Mouse (Mus musculus) ES-E14 (cell line): ENCODE measurements around the gene Apoc4. TPM values are rescaled to one million over a fixed set of nuclear protein-coding genes. Genes with fewer than 3 reads are reported as not detected.
A peak's percentile ranks its signal among the peaks of the same experiment; 100 is the strongest.

Source experiments
- DNase-seq: peaks from one replicate; pipeline ENCODE4 v3.0.0-alpha.2; 2013; ENCODE audit warnings: low read depth, low spot score
- H3K27ac ChIP-seq: 2 replicates; pipeline ENCODE4 v1.5.1; 2012; ENCODE audit warnings: low read depth, mild to moderate bottlenecking, low read length, moderate library complexity, mixed read lengths; ENCODE audit not compliant: poor library complexity, insufficient read depth, severe bottlenecking
- H3K36me3 ChIP-seq: 2 replicates; pipeline ENCODE4 v1.6.1; 2012; ENCODE audit warnings: mild to moderate bottlenecking, low read length, moderate library complexity, mixed read lengths; ENCODE audit not compliant: control insufficient read depth, poor library complexity, insufficient read depth, severe bottlenecking
- H3K4me1 ChIP-seq, 2 experiments: fragments of 150-350 bp in 1 of 2; sonication (generic) in 1 of 2; 2 replicates each; pipeline ENCODE4 v1.6.1; 2012; ENCODE audit warnings: low read length in 2 of 2, mild to moderate bottlenecking in 1 of 2, mixed read lengths in 1 of 2; ENCODE audit not compliant: control insufficient read depth in 2 of 2, insufficient read depth in 2 of 2, poor library complexity in 1 of 2
- H3K4me3 ChIP-seq, 2 experiments: fragments of 150-350 bp in 1 of 2; sonication (generic) in 1 of 2; 2 replicates each; pipeline ENCODE4 v1.5.1; 2012; ENCODE audit warnings: low read length in 2 of 2, low read depth in 1 of 2, mild to moderate bottlenecking in 1 of 2, mixed read lengths in 1 of 2; ENCODE audit not compliant: insufficient read depth in 1 of 2, poor library complexity in 1 of 2, severe bottlenecking in 1 of 2
- H3K9ac ChIP-seq: 2 replicates; pipeline ENCODE4 v1.6.1; 2012; ENCODE audit warnings: low read depth, mild to moderate bottlenecking, low read length, mixed read lengths; ENCODE audit not compliant: poor library complexity, insufficient read depth, severe bottlenecking
- H3K9me3 ChIP-seq: fragments of 150-350 bp; sonication (generic); 2 replicates; pipeline ENCODE4 v1.6.1; 2012; ENCODE audit warnings: low read depth, mild to moderate bottlenecking, low read length; ENCODE audit not compliant: control insufficient read depth, insufficient read depth
- CHD2 ChIP-seq: IDR thresholded peaks from 2 replicates; pipeline ENCODE4 v1.6.1; 2014; ENCODE audit warnings: mild to moderate bottlenecking, low read depth, low read length, inconsistent platforms
- HCFC1 ChIP-seq: IDR thresholded peaks from 2 replicates; pipeline ENCODE4 v1.6.1; 2012; ENCODE audit warnings: low read length, inconsistent platforms, borderline replicate concordance; ENCODE audit not compliant: insufficient read depth
- MAFK ChIP-seq: IDR thresholded peaks from 2 replicates; pipeline ENCODE4 v1.6.1; 2014; ENCODE audit warnings: mild to moderate bottlenecking, low read depth, low read length, inconsistent platforms; ENCODE audit not compliant: insufficient read depth
- ZC3H11A ChIP-seq: IDR thresholded peaks from 2 replicates; pipeline ENCODE4 v1.6.1; 2012; ENCODE audit warnings: low read depth, mild to moderate bottlenecking, inconsistent platforms, low read length, borderline replicate concordance
- ZNF384 ChIP-seq: IDR thresholded peaks from 2 replicates; pipeline ENCODE4 v1.6.1; 2012; ENCODE audit warnings: low read depth, low read length, inconsistent platforms
- in situ Hi-C, 2 experiments: fragments of 600-800 bp; cut with MboI; formaldehyde crosslinking; loops; one replicate each; pipeline ENCODE4 v1.15.1; 2025; ENCODE audit warnings: low sequenced_read_pairs in 2 of 2, inconsistent platforms in 1 of 2; ENCODE audit not compliant: unreplicated experiment in 2 of 2
- total RNA-seq: library from RNA; depleted of rRNA; stranded (reverse); fragments of 300-350 nt; gene quantifications from 2 replicates; pipeline ENCODE4 v1.2.3, GENCODE M21; 2012

Apoc4 gene
- total RNA-seq, 1 experiment: 0.27 TPM

GRCm38 (mm10) chr7:19685374-19685773 is 4.1 kb upstream of the Apoc4 start:
- TF ChIP-seq CHD2: no peak
- no peak for TF ChIP-seq HCFC1
- TF ChIP-seq ZC3H11A: no peak
- no peak for TF ChIP-seq ZNF384
- TF ChIP-seq MAFK: no peak
- no peak overlapping the region for H3K4me3 ChIP-seq

GRCm38 (mm10) chr7:19683771-19684201 is 2.5 kb upstream of the Apoc4 start:
- in situ Hi-C loops: no loop called here
- peaks cover 0 to 27% of the 10 kb centered on the region in 2 experiments; a peak in 3 of 4 replicates for H3K4me1 ChIP-seq
- H3K9ac ChIP-seq: no peak overlapping the region
- no peak overlapping the region for H3K4me3 ChIP-seq
- TF ChIP-seq ZC3H11A (no peak), MAFK (no peak), ZNF384 (no peak), HCFC1 (no peak), CHD2 (no peak)
- no peaks in the 10 kb centered on the region for H3K36me3 ChIP-seq
- no peak for DNase-seq
- H3K9me3 ChIP-seq: no peaks in the 10 kb centered on the region
- H3K27ac ChIP-seq: no peak overlapping the region

More at GRCm38 (mm10) chr7:19685374-19685773, 4.1 kb upstream of the Apoc4 start:
- Histone ChIP-seq H3K27ac (peak overlapping the region; percentile 17; the same call in 1 of the 2 replicates), H3K9ac (no peak overlapping the region; the same call in 1 of the 2 replicates), H3K9me3 (no peaks in the 10 kb centered on the region), H3K4me1 (peaks cover 0 to 27% of the 10 kb centered on the region in 2 experiments; a peak in 3 of 4 replicates), H3K36me3 (no peaks in the 10 kb centered on the region; the same call in 1 of the 2 replicates)
- DNase-seq: no peak
- in situ Hi-C loops: no loop called here

GRCm38 (mm10) chr7:19682979-19683378 is 1.7 kb upstream of the Apoc4 start:
- H3K4me3 ChIP-seq: no peak overlapping the region
- in situ Hi-C loops: no loop called here
- no peak overlapping the region for H3K9ac ChIP-seq
- DNase-seq: no peak
- no peaks in the 10 kb centered on the region for H3K9me3 ChIP-seq
- TF ChIP-seq HCFC1: no peak
- no peak for TF ChIP-seq CHD2
- TF ChIP-seq ZC3H11A: no peak
- TF ChIP-seq MAFK: no peak
- no peak for TF ChIP-seq ZNF384
- no peaks in the 10 kb centered on the region for H3K36me3 ChIP-seq
- no peak overlapping the region for H3K27ac ChIP-seq
- peaks cover 0 to 27% of the 10 kb centered on the region in 2 experiments; a peak in 3 of 4 replicates for H3K4me1 ChIP-seq

- in situ Hi-C loops: no loop called here
- H3K9ac ChIP-seq: no peak overlapping the region
- no peak overlapping the region for H3K27ac ChIP-seq
- H3K4me1 ChIP-seq: peaks cover 0 to 20% of the 10 kb centered on the region in 2 experiments; a peak in 3 of 4 replicates
- H3K4me3 ChIP-seq: no peak overlapping the region
- TF ChIP-seq HCFC1: no peak
- TF ChIP-seq ZNF384: no peak
- TF ChIP-seq ZC3H11A: no peak
- TF ChIP-seq CHD2: no peak
- no peak for TF ChIP-seq MAFK
- no peaks in the 10 kb centered on the region for H3K36me3 ChIP-seq
- no peak for DNase-seq
- H3K9me3 ChIP-seq: no peaks in the 10 kb centered on the region
Measured at GRCm38 (mm10) chr7:19680702-19681101, 577 bp downstream of the Apoc4 start.

GRCm38 (mm10) chr7:19678901-19679300 is 2.4 kb downstream of the Apoc4 start:
- DNase-seq: no peak
- Histone ChIP-seq H3K4me3 (no peak overlapping the region), H3K27ac (no peak overlapping the region), H3K4me1 (peaks cover 0 to 13% of the 10 kb centered on the region in 2 experiments; a peak in 3 of 4 replicates), H3K9ac (no peak overlapping the region), H3K9me3 (no peaks in the 10 kb centered on the region), H3K36me3 (no peaks in the 10 kb centered on the region)
- in situ Hi-C loops: no loop called here
- TF ChIP-seq CHD2 (no peak), HCFC1 (no peak), ZNF384 (no peak), ZC3H11A (no peak), MAFK (no peak)
